Mouse (Mus musculus) midbrain, postnatal 0 days (tissue): ENCODE measurements around the gene Fam171a2. TPM values are rescaled to one million over a fixed set of nuclear protein-coding genes. Genes with fewer than 3 reads are reported as not detected.

Experiments used
- ATAC-seq: fragments of 200-750 bp; cut with Nextera tagmentation; 2 replicates; pipeline ENCODE4 v1.8.0; 2017; ENCODE audit warnings: moderate number of reproducible peaks, mild to moderate bottlenecking, moderate TSS enrichment, moderate library complexity; ENCODE audit not compliant: low FRiP score
- DNase-seq: peaks from one replicate; pipeline ENCODE4 v3.0.0-alpha.2; 2015; ENCODE audit warnings: low spot score
- H3K27ac ChIP-seq: fragments of 300-500 bp; sonication (generic); 2 replicates; pipeline ENCODE4 v1.5.1; 2014; ENCODE audit warnings: low read depth, mild to moderate bottlenecking, low read length, mixed read lengths
- H3K27me3 ChIP-seq: fragments of 300-500 bp; sonication (generic); 2 replicates; pipeline ENCODE4 v1.6.1; 2014; ENCODE audit warnings: low read length, control low read depth, mixed read lengths; ENCODE audit not compliant: insufficient read depth
- H3K36me3 ChIP-seq: fragments of 300-500 bp; sonication (generic); 2 replicates; pipeline ENCODE4 v1.6.1; 2014; ENCODE audit warnings: low read length, control low read depth, mixed read lengths; ENCODE audit not compliant: insufficient read depth
- H3K4me1 ChIP-seq: fragments of 300-500 bp; sonication (generic); 2 replicates; pipeline ENCODE4 v1.6.1; 2014; ENCODE audit warnings: mild to moderate bottlenecking, control low read depth, antibody characterized with exemption, low read length, mixed read lengths; ENCODE audit not compliant: insufficient read depth
- H3K4me2 ChIP-seq: fragments of 300-500 bp; sonication (generic); 2 replicates; pipeline ENCODE4 v1.6.1; 2014; ENCODE audit warnings: low read depth, mild to moderate bottlenecking, low read length, mixed read lengths; ENCODE audit not compliant: poor library complexity, severe bottlenecking
- H3K4me3 ChIP-seq: fragments of 300-500 bp; sonication (generic); 2 replicates; pipeline ENCODE4 v1.5.1; 2014; ENCODE audit warnings: low read depth, mild to moderate bottlenecking, low read length, moderate library complexity
- H3K9ac ChIP-seq: fragments of 300-500 bp; sonication (generic); replicated peaks from 2 replicates; pipeline ENCODE4 v1.6.1; 2014; ENCODE audit warnings: mild to moderate bottlenecking, low read length, moderate library complexity, mixed read lengths; ENCODE audit not compliant: poor library complexity, severe bottlenecking
- H3K9me3 ChIP-seq: fragments of 300-500 bp; sonication (generic); 2 replicates; pipeline ENCODE4 v1.6.1; 2016; ENCODE audit warnings: low read length, control low read depth
- CTCF ChIP-seq: IDR thresholded peaks from 2 replicates; pipeline ENCODE4 v1.5.1; 2016; ENCODE audit warnings: antibody characterized with exemption, mild to moderate bottlenecking
- WGBS: fragments of 180-500 bp; shearing (Covaris S2); extraction: QIAGEN DNeasy Blood & Tissue Kit; methylation state at CpG from one replicate; pipeline ENCODE4 v1.1.7; 2014; 5-methylcytosine and 5-hydroxymethylcytosine counted together
- polyA plus RNA-seq: library from polyadenylated mRNA; unstranded; fragments of >200 nt; fragmentation: Nextera tagmentation; extraction: Ambion mirVana; gene quantifications from 2 replicates; pipeline ENCODE4 v1.2.1, GENCODE M21; 2015
- total RNA-seq: library from RNA; depleted of rRNA; stranded (reverse); fragments of >200 nt; gene quantifications from 2 replicates; pipeline ENCODE4 v1.2.3, GENCODE M21; 2014

Gene Fam171a2
- total and polyA plus RNA-seq, 2 experiments from 2014 or later, result 25.4 to 605 TPM

DNA sequence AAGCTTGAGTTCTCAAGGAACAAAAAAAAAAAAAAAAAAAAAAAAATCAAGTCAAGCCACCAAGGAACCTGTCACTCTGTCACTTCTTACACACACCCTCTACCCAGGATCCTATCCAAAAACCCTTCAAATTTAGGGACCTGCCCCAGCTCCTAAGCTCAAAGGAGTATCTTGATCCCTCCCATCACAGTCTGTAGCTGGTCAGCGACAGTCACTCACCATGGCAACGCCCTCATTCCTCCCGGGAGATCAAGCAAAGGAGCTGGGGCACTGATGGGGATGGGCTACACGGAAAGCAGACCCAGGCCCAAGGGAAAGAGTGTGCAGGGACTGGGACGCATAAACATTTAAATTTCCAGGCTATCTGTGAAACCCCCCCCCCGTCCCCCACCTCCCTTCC lies 2.7 kb downstream of the Fam171a2 start:
- TF ChIP-seq CTCF, result no peak
- WGBS, result 9% methylated on average over 6 of the region's 6 CpGs
- no peak for DNase-seq
- peak overlapping the region; percentile 94 for H3K9ac ChIP-seq
- no peaks in the 10 kb centered on the region for H3K9me3 ChIP-seq
- H3K27ac ChIP-seq, result peak overlapping the region; percentile 38
- no peak for ATAC-seq
- peak overlapping the region; percentile 89 for H3K4me2 ChIP-seq
- peak overlapping the region; percentile 95 for H3K4me3 ChIP-seq
- peaks cover 24% of the 10 kb centered on the region for H3K36me3 ChIP-seq
- H3K4me1 ChIP-seq, result peaks cover 20% of the 10 kb centered on the region
- H3K27me3 ChIP-seq, result no peaks in the 10 kb centered on the region

DNA sequence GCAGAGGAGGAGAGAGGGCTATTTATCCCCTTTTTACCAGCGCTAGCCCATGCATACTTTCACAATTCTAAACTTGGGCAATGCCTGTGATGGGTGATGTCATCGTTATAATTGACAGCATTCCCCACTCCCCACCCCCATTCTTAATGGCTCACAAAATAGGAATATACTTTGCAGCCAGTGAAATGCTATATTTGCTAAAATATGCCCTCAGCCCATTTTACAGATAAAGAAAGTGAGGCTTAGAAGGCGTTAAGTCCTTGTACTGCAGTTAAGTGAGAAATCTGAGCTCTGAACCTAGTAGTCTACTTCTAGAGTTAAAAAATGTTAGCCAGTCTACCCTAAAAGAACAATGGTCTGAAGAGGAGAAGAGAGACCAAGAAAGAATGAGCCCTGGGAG lies 3.2 kb downstream of the Fam171a2 start:
- Histone ChIP-seq H3K4me3 (no peak overlapping the region), H3K36me3 (peaks cover 28% of the 10 kb centered on the region)

DNA sequence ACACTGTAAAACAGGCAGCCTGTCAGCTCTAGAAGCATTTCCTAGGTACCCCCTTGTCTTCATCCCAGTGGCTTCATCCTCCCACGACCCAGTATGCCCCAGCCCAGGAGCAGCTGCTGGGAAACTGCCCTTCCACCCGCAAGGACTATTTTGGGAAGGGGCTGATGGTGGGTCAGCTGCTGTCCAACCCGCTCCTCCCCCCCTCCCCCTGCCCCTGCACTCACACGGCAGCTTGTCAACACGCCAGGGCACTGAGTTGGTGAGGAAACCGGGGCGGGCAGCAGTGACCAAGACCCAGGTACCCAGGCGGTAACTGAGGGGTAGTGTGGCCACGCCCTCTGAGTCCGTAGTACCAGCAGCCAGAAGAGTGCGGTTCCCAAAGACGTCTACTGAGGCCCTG lies 3.7 kb downstream of the Fam171a2 start:
- H3K27me3 ChIP-seq, result no peaks in the 10 kb centered on the region; the same call in 1 of the 2 replicates
- H3K9ac ChIP-seq, result no peak overlapping the region
- H3K4me1 ChIP-seq, result peaks cover 20% of the 10 kb centered on the region
- H3K9me3 ChIP-seq, result no peaks in the 10 kb centered on the region
- TF ChIP-seq CTCF, result no peak
- no peak overlapping the region for H3K4me2 ChIP-seq
- no peak overlapping the region for H3K4me3 ChIP-seq
- no peak overlapping the region for H3K27ac ChIP-seq
- H3K36me3 ChIP-seq, result peaks cover 33% of the 10 kb centered on the region
- 67% methylated on average over 12 of the region's 12 CpGs for WGBS
- no peak for ATAC-seq
- no peak for DNase-seq

More for the DNA sequence above, 3.2 kb downstream of the Fam171a2 start:
- peaks cover 20% of the 10 kb centered on the region for H3K4me1 ChIP-seq
- peak overlapping the region; percentile 89; the same call in 1 of the 2 replicates for H3K4me2 ChIP-seq
- ATAC-seq (no peak), DNase-seq (no peak)
- 76% methylated on average over 3 of the region's 3 CpGs for WGBS
- H3K9ac ChIP-seq, result no peak overlapping the region
- no peaks in the 10 kb centered on the region for H3K9me3 ChIP-seq
- no peak overlapping the region for H3K27ac ChIP-seq
- no peaks in the 10 kb centered on the region for H3K27me3 ChIP-seq
- TF ChIP-seq CTCF, result no peak

DNA sequence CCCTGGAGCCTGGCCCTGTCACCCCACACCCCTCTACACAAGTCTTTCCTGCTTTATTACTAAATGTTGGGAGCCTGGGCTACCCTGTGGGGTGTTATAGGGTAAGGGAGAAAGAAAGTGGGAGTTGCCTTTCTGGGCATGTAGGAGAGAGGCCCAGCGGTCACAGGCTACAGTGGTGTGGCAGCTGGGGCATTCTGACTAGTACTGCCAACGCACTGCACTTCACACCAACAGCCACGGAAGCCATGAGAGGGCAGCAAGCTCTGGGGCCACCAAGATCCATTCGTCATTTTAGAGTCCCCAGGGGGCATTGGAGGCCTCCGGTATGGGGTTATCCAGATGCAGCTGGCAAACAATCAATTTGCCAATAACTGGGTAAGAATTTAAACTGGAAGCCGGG lies 5.4 kb downstream of the Fam171a2 start:
- H3K4me3 ChIP-seq, result no peak overlapping the region
- H3K4me2 ChIP-seq, result no peak overlapping the region
- peaks cover 45% of the 10 kb centered on the region for H3K36me3 ChIP-seq
- H3K4me1 ChIP-seq, result peaks cover 24% of the 10 kb centered on the region
- no peak overlapping the region for H3K9ac ChIP-seq
- no peaks in the 10 kb centered on the region; the same call in 1 of the 2 replicates for H3K27me3 ChIP-seq
- DNase-seq (no peak), ATAC-seq (no peak)
- TF ChIP-seq CTCF, result no peak
- H3K9me3 ChIP-seq, result no peaks in the 10 kb centered on the region
- H3K27ac ChIP-seq, result no peak overlapping the region
- WGBS, result 90% methylated on average over 6 of the region's 6 CpGs

DNA sequence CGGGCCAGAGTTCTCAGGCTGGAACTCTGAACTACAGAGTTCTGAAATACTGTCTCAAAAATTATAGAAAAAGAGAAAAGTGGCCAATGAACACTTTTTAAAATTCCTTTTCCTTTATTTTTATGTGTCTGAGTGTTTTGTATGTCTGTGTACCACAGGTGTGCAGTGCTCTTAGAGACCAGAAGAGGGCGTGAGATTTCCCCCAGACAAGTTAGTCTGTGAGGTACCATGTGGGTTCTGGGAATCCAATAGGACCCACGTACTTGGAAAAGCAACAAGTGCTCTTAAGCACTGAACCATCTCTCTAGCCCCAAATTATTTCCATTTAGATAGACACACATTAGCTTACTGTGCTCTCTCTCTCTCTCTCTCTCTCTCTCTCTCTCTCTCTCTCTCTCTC lies 6.0 kb downstream of the Fam171a2 start:
- H3K4me3 ChIP-seq, result no peak overlapping the region
- H3K36me3 ChIP-seq, result peaks cover 48% of the 10 kb centered on the region
- no peaks in the 10 kb centered on the region; the same call in 1 of the 2 replicates for H3K27me3 ChIP-seq
- no peak overlapping the region for H3K4me2 ChIP-seq
- H3K9ac ChIP-seq, result no peak overlapping the region
- ATAC-seq (no peak), DNase-seq (peak; percentile 62)
- H3K9me3 ChIP-seq, result no peaks in the 10 kb centered on the region
- no peak overlapping the region for H3K27ac ChIP-seq
- TF ChIP-seq CTCF, result peak; percentile 68
- 86% methylated on average over 3 of the region's 3 CpGs for WGBS
- peaks cover 26% of the 10 kb centered on the region for H3K4me1 ChIP-seq

DNA sequence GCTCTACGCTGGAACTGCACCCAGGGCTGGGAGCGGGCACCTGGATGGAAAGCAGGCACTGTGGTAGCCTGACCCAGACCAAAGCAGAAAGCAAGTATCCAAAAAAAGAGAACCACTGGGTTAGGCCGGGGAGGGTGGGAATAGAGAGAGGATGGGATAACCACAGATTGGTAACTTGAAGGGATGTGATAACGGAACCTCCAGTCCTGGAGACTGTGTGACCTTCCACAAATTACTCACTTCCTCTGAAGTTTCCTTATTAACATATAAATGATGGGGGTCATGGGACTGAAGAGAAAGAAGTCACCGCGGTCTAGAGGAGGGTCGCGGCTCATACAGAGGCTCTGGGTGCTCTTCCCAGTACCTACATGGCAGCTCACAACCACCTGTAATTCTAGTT lies 7.2 kb downstream of the Fam171a2 start:
- no peaks in the 10 kb centered on the region; the same call in 1 of the 2 replicates for H3K27me3 ChIP-seq
- TF ChIP-seq CTCF, result no peak
- H3K9me3 ChIP-seq, result no peaks in the 10 kb centered on the region
- ATAC-seq, result no peak
- 94% methylated on average over 8 of the region's 8 CpGs for WGBS
- H3K27ac ChIP-seq, result no peak overlapping the region
- no peak overlapping the region for H3K4me3 ChIP-seq
- H3K4me1 ChIP-seq, result peaks cover 19% of the 10 kb centered on the region
- no peak overlapping the region for H3K9ac ChIP-seq
- no peak for DNase-seq
- H3K36me3 ChIP-seq, result peaks cover 59% of the 10 kb centered on the region
- no peak overlapping the region for H3K4me2 ChIP-seq
